In the genomic region with DNA sequence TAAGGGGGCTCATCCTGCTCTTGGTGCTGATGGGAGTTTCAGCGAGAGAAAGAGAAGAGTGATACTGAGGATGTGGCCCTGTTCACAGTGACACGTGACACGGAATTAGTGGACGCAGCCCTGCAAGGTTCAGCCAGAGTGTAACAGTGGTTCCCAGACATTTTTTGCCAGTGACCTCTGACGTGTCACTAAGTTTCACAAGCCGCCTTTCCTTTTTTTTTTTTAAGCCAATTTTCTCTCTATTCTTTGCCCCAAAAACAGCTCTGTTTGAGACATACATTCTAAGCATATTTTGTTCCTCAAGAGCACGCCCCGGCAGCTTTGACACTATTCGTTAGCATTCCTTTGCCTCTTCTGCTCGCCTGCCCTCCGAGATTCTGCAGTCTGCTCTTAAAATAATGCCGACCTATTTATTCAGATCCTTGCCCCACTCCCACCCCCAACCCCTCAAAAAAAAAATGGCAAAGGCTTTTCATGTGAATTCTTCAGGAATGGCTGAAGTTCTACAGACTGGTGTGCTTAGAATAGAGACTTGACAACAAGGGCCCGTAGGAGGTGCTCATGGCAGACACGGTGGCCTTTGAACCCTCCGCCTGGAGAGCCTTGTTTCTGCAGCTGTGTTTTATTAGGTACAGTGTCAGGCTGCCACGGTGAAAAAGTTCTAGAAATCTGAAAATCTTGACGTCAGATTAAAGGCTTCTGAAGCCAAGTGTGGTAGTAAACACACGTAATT, we compare ENCODE assay signal across 8 mouse cellular contexts.
DNase-seq lines count a peak whose midpoint lies in the region; ATAC-seq and TF ChIP-seq lines count a peak whose summit lies in the region.

No protein-coding gene starts in this region.

- TF ChIP-seq EP300 in liver, postnatal 0 days (IDR thresholded peaks at IDR 0.05; ENCODE audit: low read depth) = no peak

- no peaks in the 10 kb centered on the region for H3K27me3 ChIP-seq in liver, postnatal 0 days (ENCODE audit: insufficient read depth, low read length)
- H3K27me3 ChIP-seq in liver, embryonic 12.5 days (replicated peaks) = no peaks in the 10 kb centered on the region
- H3K27me3 ChIP-seq in heart, embryonic 13.5 days (replicated peaks) = no peaks in the 10 kb centered on the region

- ATAC-seq in liver, postnatal 0 days = no peak
- no peak for ATAC-seq in liver, embryonic 12.5 days
- ATAC-seq in heart, embryonic 13.5 days (ENCODE audit: extremely low read depth, insufficient number of reproducible peaks, low FRiP score, low TSS enrichment) = no peak
- no peak for ATAC-seq in granulocyte monocyte progenitor cell, adult 5-6 weeks (replicated peaks; ENCODE audit: poor library complexity, severe bottlenecking)

- H3K4me1 ChIP-seq in liver, postnatal 0 days (ENCODE audit: insufficient read depth) = peaks cover 17% of the 10 kb centered on the region
- H3K4me1 ChIP-seq in liver, embryonic 12.5 days = peaks cover 9% of the 10 kb centered on the region; the same call in 1 of the 2 replicates
- H3K4me1 ChIP-seq in heart, embryonic 13.5 days = peaks cover 78% of the 10 kb centered on the region

- peak overlapping the region; percentile 55 for H3K27ac ChIP-seq in liver, postnatal 0 days (ENCODE audit: low read depth)
- no peak overlapping the region for H3K27ac ChIP-seq in liver, embryonic 12.5 days
- peak overlapping the region; percentile 44 for H3K27ac ChIP-seq in heart, embryonic 13.5 days (replicated peaks)

- WGBS in liver, postnatal 0 days (ENCODE audit: insufficient replicate concordance) = 58% methylated on average over 18 of the region's 18 CpGs
- WGBS in liver, embryonic 12.5 days (ENCODE audit: insufficient replicate concordance) = 63% methylated on average over 18 of the region's 18 CpGs
- 32% methylated on average over 18 of the region's 18 CpGs for whole genome bisulfite sequencing in heart, embryonic 13.5 days

- no peaks in the 10 kb centered on the region for H3K9me3 ChIP-seq in liver, postnatal 0 days (ENCODE audit: low read length)
- H3K9me3 ChIP-seq in liver, embryonic 12.5 days (replicated peaks) = no peaks in the 10 kb centered on the region
- no peaks in the 10 kb centered on the region for H3K9me3 ChIP-seq in heart, embryonic 13.5 days

- no peak overlapping the region for H3K4me2 ChIP-seq in liver, postnatal 0 days (ENCODE audit: low read depth, low read length)
- no peak overlapping the region for H3K4me2 ChIP-seq in liver, embryonic 12.5 days
- H3K4me2 ChIP-seq in heart, embryonic 13.5 days = peak overlapping the region; percentile 2; the same call in 1 of the 2 replicates

- no peak overlapping the region for H3K9ac ChIP-seq in liver, postnatal 0 days (replicated peaks)
- H3K9ac ChIP-seq in liver, embryonic 12.5 days = no peak overlapping the region
- H3K9ac ChIP-seq in heart, embryonic 13.5 days = no peak overlapping the region

- TF ChIP-seq CTCF in liver, postnatal 0 days (IDR thresholded peaks at IDR 0.05; ENCODE audit: low read depth) = no peak

- DNase-seq in liver, postnatal 0 days = no peak
- DNase-seq in kidney, postnatal 10 days = peak; percentile 72
- DNase-seq in skeletal muscle tissue, adult 2 months (ENCODE audit: low read depth, low spot score) = peak; percentile 57
- no peak for DNase-seq in ovary, postnatal 36 days (ENCODE audit: low spot score)
- no peak for DNase-seq in right cerebral cortex, adult 18-20 months

- 0 out of 2 replicates have a peak, but pooled peaks cover 3% of the 10 kb centered on the region for H3K36me3 ChIP-seq in liver, postnatal 0 days (replicated peaks; ENCODE audit: insufficient read depth, low read length)
- no peaks in the 10 kb centered on the region for H3K36me3 ChIP-seq in liver, embryonic 12.5 days
- no peaks in the 10 kb centered on the region for H3K36me3 ChIP-seq in heart, embryonic 13.5 days

- no peak overlapping the region for H3K4me3 ChIP-seq in liver, postnatal 0 days (ENCODE audit: low read depth, low read length)
- no peak overlapping the region for H3K4me3 ChIP-seq in liver, embryonic 12.5 days
- H3K4me3 ChIP-seq in heart, embryonic 13.5 days = no peak overlapping the region

Comparison
In these comparisons a context has a peak if more than half of its experiments do, and no peak if none do; other contexts are left out.
1. DNase-seq: peak in kidney, postnatal 10 days (single experiment) and skeletal muscle tissue, adult 2 months (single experiment); none in liver, postnatal 0 days (single experiment), ovary, postnatal 36 days (single experiment) and right cerebral cortex, adult 18-20 months (single experiment).